Comparison of ENCODE assay signal across 13 mouse cellular contexts in genomic region chr12:100073201-100073672, GRCm38 (mm10). TPM values are rescaled to one million over a fixed set of nuclear protein-coding genes. Genes with fewer than 3 reads are reported as not detected.
A peak's percentile ranks its signal among the peaks of the same experiment; 100 is the strongest.
DNase-seq lines count a peak whose midpoint lies in the region; ATAC-seq and TF ChIP-seq lines count a peak whose summit lies in the region.
"Had no signal": no experiment of that assay in that cellular context is flagged by ENCODE, and none has a peak within 500 bp of the region (broad histone marks: within the 10 kb centered on the region; RNA-seq: fewer than 3 reads in every experiment).

No protein-coding gene starts in this region.

- no peaks in the 10 kb centered on the region for H3K36me3 ChIP-seq in forebrain, embryonic 14.5 days (ENCODE audit: control insufficient read depth, insufficient read depth, low read length)
- H3K36me3 ChIP-seq in forebrain, embryonic 16.5 days (ENCODE audit: control insufficient read depth, insufficient read depth): no peaks in the 10 kb centered on the region
- H3K36me3 ChIP-seq in limb, embryonic 14.5 days (ENCODE audit: control insufficient read depth, insufficient read depth, low read length): no peaks in the 10 kb centered on the region
- H3K36me3 ChIP-seq: forebrain, embryonic 15.5 days; neural tube, embryonic 12.5 days had no signal

- no peak for TF ChIP-seq POLR2A in limb, embryonic 14.5 days (IDR thresholded peaks at IDR 0.05; ENCODE audit: borderline replicate concordance, extremely low read depth, insufficient read depth, insufficient read length)

- no peak overlapping the region for H3K4me2 ChIP-seq in forebrain, embryonic 14.5 days (ENCODE audit: low read length)
- H3K4me2 ChIP-seq in forebrain, embryonic 16.5 days (ENCODE audit: low read length): no peak overlapping the region
- H3K4me2 ChIP-seq in limb, embryonic 14.5 days (replicated peaks; ENCODE audit: low read depth, low read length, severe bottlenecking): no peak overlapping the region
- H3K4me2 ChIP-seq: forebrain, embryonic 15.5 days; neural tube, embryonic 12.5 days had no signal

- no peak overlapping the region for H3K27ac ChIP-seq in forebrain, embryonic 14.5 days (ENCODE audit: low read depth, low read length)
- H3K27ac ChIP-seq in forebrain, embryonic 16.5 days (ENCODE audit: low read length): no peak overlapping the region
- no peak overlapping the region for H3K27ac ChIP-seq in limb, embryonic 14.5 days (replicated peaks; ENCODE audit: low read depth, low read length)
- H3K27ac ChIP-seq: forebrain, embryonic 15.5 days; neural tube, embryonic 12.5 days had no signal

- no peaks in the 10 kb centered on the region for H3K9me3 ChIP-seq in forebrain, embryonic 14.5 days (replicated peaks; ENCODE audit: control insufficient read depth, low read length)
- H3K9me3 ChIP-seq in forebrain, embryonic 16.5 days (ENCODE audit: control insufficient read depth, low read length): no peaks in the 10 kb centered on the region
- no peaks in the 10 kb centered on the region for H3K9me3 ChIP-seq in limb, embryonic 14.5 days (ENCODE audit: control insufficient read depth, low read length)
- H3K9me3 ChIP-seq: forebrain, embryonic 15.5 days; neural tube, embryonic 12.5 days had no signal

- intact Hi-C loops in left cerebral cortex, postnatal 36 days (cut with DNase I): no loop called here

- H3K4me1 ChIP-seq in forebrain, embryonic 14.5 days (ENCODE audit: control insufficient read depth, insufficient read depth, low read length): no peaks in the 10 kb centered on the region
- H3K4me1 ChIP-seq in forebrain, embryonic 16.5 days (replicated peaks; ENCODE audit: control insufficient read depth, insufficient read depth, low read length): no peaks in the 10 kb centered on the region
- no peaks in the 10 kb centered on the region for H3K4me1 ChIP-seq in limb, embryonic 14.5 days (ENCODE audit: control insufficient read depth, insufficient read depth, low read length)
- H3K4me1 ChIP-seq: forebrain, embryonic 15.5 days; neural tube, embryonic 12.5 days had no signal

- H3K9ac ChIP-seq in forebrain, embryonic 14.5 days (ENCODE audit: low read length): no peak overlapping the region
- H3K9ac ChIP-seq in forebrain, embryonic 16.5 days (replicated peaks; ENCODE audit: low read depth, low read length): no peak overlapping the region
- H3K9ac ChIP-seq in limb, embryonic 14.5 days (ENCODE audit: low read depth, low read length, severe bottlenecking): no peak overlapping the region
- H3K9ac ChIP-seq: forebrain, embryonic 15.5 days; neural tube, embryonic 12.5 days had no signal

- 49% methylated on average over 4 of the region's 4 CpGs for WGBS in forebrain, embryonic 14.5 days
- 41% methylated on average over 4 of the region's 4 CpGs for WGBS in forebrain, embryonic 16.5 days
- 85% methylated on average over 4 of the region's 4 CpGs for WGBS in limb, embryonic 14.5 days

- DNase-seq in forebrain, embryonic 14.5 days (ENCODE audit: low spot score): peak; percentile 6
- DNase-seq in left cerebral cortex, adult 11 months (ENCODE audit: low spot score): peak; percentile 60
- no peak for DNase-seq in left cerebral cortex, postnatal 36 days (ENCODE audit: low spot score in 2 of 2)
- DNase-seq in brain, adult 2 months (ENCODE audit: low read depth, low spot score): peak; percentile 95
- peak; percentile 25 for DNase-seq in limb, embryonic 14.5 days (ENCODE audit: low spot score)
- no peak for DNase-seq in adrenal gland, adult 18-20 months (ENCODE audit: low spot score in 2 of 2)
- no peak for DNase-seq in ovary, postnatal 14 days (ENCODE audit: low spot score)
- DNase-seq: kidney, postnatal 36 days; thymus, adult 2 months had no signal

- ATAC-seq in forebrain, embryonic 14.5 days: no peak
- no peak for ATAC-seq in forebrain, embryonic 16.5 days
- ATAC-seq in limb, embryonic 14.5 days (ENCODE audit: low FRiP score, low read depth): peak; percentile 41; the same call in 1 of the 2 replicates
- ATAC-seq: CD4-positive, CD25-positive, alpha-beta regulatory T cell, adult 4 months; forebrain, embryonic 15.5 days had no signal

- no peak overlapping the region for H3K4me3 ChIP-seq in forebrain, embryonic 14.5 days (ENCODE audit: low read depth, low read length)
- H3K4me3 ChIP-seq in forebrain, embryonic 16.5 days (replicated peaks; ENCODE audit: low read length): no peak overlapping the region
- H3K4me3 ChIP-seq in limb, embryonic 14.5 days (replicated peaks; ENCODE audit: low read length): no peak overlapping the region
- H3K4me3 ChIP-seq: forebrain, embryonic 15.5 days; neural tube, embryonic 12.5 days had no signal

- no peaks in the 10 kb centered on the region for H3K27me3 ChIP-seq in forebrain, embryonic 14.5 days (replicated peaks; ENCODE audit: control insufficient read depth, insufficient read depth, low read length)
- no peaks in the 10 kb centered on the region for H3K27me3 ChIP-seq in forebrain, embryonic 16.5 days (replicated peaks; ENCODE audit: control insufficient read depth, insufficient read depth, low read length)
- no peaks in the 10 kb centered on the region for H3K27me3 ChIP-seq in limb, embryonic 14.5 days (ENCODE audit: control insufficient read depth, insufficient read depth, low read length)
- H3K27me3 ChIP-seq: forebrain, embryonic 15.5 days; neural tube, embryonic 12.5 days had no signal

RNA-seq across cellular contexts. Expression of gene Psmc1, which starts 36.7 kb away (rescaled TPM):
- polyA plus RNA-seq in forebrain, embryonic 14.5 days (2014; fragmentation: Nextera tagmentation; extraction: Ambion mirVana): 295 and 305 TPM in 2 replicates
- 275 and 276 TPM in 2 replicates for polyA plus RNA-seq in forebrain, embryonic 16.5 days (2015; fragmentation: Nextera tagmentation; extraction: Ambion mirVana)
- 100 to 1,000 TPM; 188 to 203 TPM for total RNA-seq in left cerebral cortex, postnatal 36 days (2021)
- polyA plus RNA-seq in limb, embryonic 14.5 days (2012; rRNA removed): 81.1 and 127 TPM in 2 replicates
- 245 and 262 TPM in 2 replicates for polyA plus RNA-seq in limb, embryonic 14.5 days (2014; fragmentation: Nextera tagmentation; extraction: Ambion mirVana)
- 100 to 1,000 TPM; 185 to 265 TPM for total RNA-seq in adrenal gland, adult 18-20 months (2021)

Comparison
In these comparisons a context has a peak if more than half of its experiments do, and no peak if none do; other contexts are left out.
1. DNase-seq: peak in forebrain, embryonic 14.5 days (single experiment), left cerebral cortex, adult 11 months (single experiment), brain, adult 2 months (single experiment) and limb, embryonic 14.5 days (single experiment); none in left cerebral cortex, postnatal 36 days (0 of 2), adrenal gland, adult 18-20 months (0 of 2) and ovary, postnatal 14 days (single experiment).